Mouse (Mus musculus) inflammation-experienced regulatory T-cells, adult 6 months (primary cell): ENCODE results near the gene Tmc6. TPM values are rescaled to one million over a fixed set of nuclear protein-coding genes. Genes with fewer than 3 reads are reported as not detected.
"Not testable (repeated sequence)": the region's sequence is repeated elsewhere in the genome, so short reads cannot be mapped to it uniquely, and the experiment has no call there.

ENCODE experiments used
- ATAC-seq: one replicate; pipeline ENCODE4 v1.8.0; 2017
- polyA plus RNA-seq, 3 experiments: library from polyadenylated mRNA; unstranded; fragments of 100-300 nt; shearing (Covaris generic); gene quantifications; one replicate each; pipeline ENCODE4 v1.2.1; 2017

Tmc6 gene
- 100 to 1,000 TPM in 2 of 3 experiments, 10 to 100 TPM in 1; 90.7 to 159 (median 116) TPM for polyA plus RNA-seq

GRCm38 (mm10) chr11:117781993-117782704, at the start of gene Tmc6, which contains the start of gene Tmc8:
Gene Tmc6, minus strand, starts transcription at chr11:117782198.
Gene Tmc8, plus strand, starts transcription at chr11:117782076.
- ATAC-seq: peak; percentile 17

- ATAC-seq: no peak
Measured at GRCm38 (mm10) chr11:117830401-117830800, 48.4 kb upstream of the Tmc6 start.

- ATAC-seq: no peak
Measured at GRCm38 (mm10) chr11:117829671-117830215, 47.7 kb upstream of the Tmc6 start.

DNA sequence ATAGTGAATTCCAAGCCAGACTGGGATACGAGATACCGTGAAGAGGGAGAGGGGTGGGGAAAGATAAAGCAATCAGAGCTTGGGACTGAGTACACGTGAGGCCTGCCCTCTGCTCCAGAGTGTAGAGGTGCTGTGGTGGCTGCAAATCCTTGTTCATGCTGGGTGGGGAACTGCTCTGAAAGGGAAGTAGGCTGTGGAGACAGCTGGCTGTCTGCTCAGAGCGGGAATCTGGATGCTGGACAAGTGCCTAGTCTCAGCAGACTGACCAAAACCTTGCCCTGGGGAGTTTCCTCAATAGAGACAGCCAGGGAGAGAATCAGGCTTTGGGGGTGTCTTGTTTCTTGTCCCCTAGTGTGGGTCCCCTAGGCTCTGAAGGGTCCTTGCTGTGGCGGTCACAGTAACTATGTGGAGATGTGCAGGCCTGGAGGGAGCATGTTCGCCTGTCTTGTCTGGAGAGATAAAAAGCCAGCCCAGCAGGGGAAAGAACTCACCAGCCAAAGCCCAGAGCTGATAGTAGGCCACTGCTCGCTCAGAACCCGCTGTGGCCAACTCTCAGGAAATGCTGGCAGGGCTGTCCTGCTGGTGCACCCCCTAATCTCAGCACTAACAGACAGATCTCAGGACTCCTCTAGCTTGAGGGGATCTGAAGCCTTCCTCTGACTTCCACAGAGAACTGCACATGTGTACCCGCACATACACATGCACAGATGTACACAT, 47.0 kb upstream of the Tmc6 start:
- ATAC-seq: no peak

- peak; percentile 49 for ATAC-seq
Measured at GRCm38 (mm10) chr11:117828149-117828887, 46.3 kb upstream of the Tmc6 start.

DNA sequence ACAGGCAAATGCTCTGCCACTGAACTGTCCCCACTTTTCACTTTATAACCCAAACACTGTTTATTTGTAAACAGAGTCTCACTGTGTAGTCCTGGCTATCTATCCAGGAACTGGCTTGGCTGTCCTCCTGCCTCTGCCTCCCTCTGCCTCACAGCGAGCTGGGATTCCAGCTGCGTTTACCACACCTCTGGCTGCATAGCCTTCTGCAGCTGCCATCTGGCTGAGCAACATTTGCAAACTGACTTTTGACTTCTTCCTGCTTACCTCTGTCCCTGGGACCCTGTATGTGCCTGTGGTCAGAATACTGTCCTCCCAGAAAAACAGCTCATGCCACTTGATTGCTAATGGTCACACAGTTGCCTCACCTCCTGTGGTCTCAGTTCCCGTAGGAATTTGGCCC, 45.4 kb upstream of the Tmc6 start:
- ATAC-seq: no peak

- ATAC-seq: no peak
Measured at GRCm38 (mm10) chr11:117826916-117827315, 44.9 kb upstream of the Tmc6 start.

- ATAC-seq: no peak
Measured at GRCm38 (mm10) chr11:117826164-117826563, 44.2 kb upstream of the Tmc6 start.

DNA sequence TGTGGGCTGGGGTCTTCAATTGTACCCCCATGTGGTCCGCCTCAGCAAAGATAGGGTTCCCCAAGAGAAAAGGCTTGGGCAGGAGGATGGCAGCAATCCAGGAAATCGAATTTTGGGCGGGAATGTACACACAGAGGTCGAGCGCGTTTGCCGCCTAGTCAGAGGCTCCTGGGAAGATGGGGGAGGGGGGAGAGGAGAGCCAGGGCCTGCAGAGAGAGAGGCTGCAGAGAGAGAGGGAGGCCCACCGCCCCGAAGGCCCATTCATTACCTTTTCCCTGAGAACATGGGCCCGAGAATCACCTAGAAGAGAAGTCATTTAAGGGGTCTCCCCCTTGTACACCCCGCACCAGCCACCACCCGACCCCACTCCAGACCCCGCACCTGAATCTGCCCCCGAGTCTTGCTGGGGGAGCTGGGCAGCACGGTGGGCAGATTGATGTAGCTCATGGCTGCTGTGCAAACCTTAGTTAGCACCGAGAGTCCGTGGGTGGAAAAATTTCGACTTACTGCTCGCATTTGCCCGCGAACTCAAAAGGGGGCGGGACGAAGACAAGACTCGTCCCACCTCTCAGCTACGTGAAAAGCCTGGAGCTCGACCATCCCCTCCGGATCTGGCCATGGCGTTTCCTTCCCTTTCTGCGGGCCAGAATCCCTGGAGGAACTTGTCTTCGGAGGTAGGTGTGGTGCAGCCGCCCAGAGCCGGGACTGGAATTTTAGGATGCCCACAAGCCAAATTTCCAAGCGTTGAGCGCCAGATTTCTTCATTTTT, 43.5 kb upstream of the Tmc6 start, which contains the start of the genes Afmid and Tk1:
TSS of gene Afmid (plus strand) at position 592 of the 769 bp plus-strand sequence.
TSS of gene Tk1 (minus strand) at position 760 of the 769 bp plus-strand sequence.
- ATAC-seq: peak; percentile 38

GRCm38 (mm10) chr11:117824060-117824969, 42.3 kb upstream of the Tmc6 start:
- ATAC-seq: no peak

- no peak for ATAC-seq
Measured at GRCm38 (mm10) chr11:117823411-117823810, 41.4 kb upstream of the Tmc6 start.

DNA sequence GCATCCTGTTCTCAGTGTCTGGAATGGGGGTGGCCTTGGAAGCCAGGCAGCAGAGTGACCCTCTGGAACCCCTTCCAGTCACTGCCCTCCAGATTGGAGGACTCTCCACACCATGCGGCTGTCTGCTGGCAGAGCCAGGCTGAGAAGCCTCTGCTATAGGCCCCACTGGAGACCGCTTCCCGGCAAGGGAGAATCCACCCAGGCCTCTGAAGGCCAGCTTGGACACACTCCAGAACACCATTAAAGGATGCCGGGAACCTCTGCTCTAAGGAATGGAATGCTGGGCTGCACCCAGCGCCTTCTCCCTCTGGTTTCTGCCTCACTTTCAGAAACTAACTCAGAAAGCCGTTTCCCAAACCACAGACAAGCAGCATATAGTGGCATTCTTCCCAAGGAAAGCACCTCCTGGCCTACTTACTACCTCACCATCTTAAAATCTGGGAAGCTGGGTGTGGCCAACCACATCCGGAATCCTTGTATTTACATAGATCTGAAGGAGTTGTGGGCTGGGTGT, 40.8 kb upstream of the Tmc6 start:
- no peak for ATAC-seq

GRCm38 (mm10) chr11:117821868-117822267, 39.9 kb upstream of the Tmc6 start:
- ATAC-seq: no peak

DNA sequence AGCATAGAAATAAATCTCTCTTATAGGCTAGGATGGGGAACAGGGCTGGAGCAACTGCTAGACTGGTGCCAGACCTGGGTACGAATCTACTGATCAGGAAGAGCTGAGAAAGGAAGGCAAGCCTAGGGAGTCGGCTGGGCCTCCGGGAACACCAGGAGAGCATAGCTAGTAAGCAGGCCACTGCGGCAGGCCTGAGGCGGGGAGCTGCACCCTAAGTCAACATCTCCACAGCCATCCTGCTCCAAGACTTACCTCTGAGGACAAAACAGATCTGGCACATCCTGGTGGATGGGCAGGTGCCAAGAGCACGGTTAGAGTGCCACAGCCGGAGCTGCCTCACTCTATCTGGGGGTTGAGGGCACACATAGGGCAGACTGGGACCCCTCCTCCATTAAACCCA, 38.2 kb upstream of the Tmc6 start:
- ATAC-seq: no peak

- ATAC-seq: no peak
Measured at GRCm38 (mm10) chr11:117819095-117819494, 37.1 kb upstream of the Tmc6 start.

DNA sequence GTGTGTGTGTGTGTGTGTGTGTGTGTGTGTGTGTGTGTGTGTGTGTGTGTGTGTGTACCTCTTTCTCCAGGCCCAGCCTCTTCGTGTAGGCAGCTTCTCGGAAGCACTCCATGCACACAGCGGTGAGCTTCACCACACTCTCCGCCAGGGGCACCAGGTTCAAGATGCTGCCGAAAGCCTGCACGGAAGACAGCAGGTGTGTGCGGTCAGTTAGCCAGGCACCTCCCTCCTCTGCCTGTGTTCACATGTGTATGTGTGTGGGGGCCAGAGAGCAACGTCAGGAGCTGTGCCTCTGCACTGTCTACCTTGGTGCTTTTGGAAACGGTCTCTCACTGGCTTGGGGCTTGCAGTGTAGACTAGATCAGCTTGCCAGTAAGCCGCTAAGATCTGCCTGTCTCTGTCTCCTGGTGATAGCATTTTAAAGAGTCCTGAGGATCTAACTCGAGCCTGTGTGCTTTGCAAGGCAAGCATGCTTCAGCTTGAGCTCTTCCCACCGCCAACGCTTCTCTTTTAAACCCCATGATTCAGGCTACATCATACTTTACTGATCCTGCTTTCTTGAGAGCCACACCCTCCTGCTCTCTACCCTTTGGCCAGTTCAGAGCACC, 34.5 kb upstream of the Tmc6 start:
- peak; percentile 48 for ATAC-seq

DNA sequence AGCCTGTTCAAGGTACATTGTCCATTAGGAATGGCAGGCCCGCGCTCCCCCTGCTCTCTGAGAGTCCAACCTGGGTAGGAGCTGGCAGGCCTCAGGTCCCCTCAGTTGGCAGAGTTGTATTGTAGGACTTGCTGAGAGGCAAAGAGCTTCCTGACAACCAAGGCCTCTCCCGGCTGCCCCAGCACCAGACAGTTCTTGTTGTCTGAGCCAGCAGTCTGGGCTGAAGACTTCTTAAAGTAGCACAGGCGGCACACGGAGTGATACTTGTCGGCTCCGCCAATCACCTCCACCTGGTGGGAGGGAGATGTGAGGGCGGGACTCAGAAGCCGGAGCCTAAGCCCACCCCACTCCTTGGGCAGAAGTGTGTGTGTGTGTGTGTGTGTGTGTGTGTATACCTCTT, 33.9 kb upstream of the Tmc6 start:
- ATAC-seq: not testable (repeated sequence)

GRCm38 (mm10) chr11:117814704-117815366, 32.8 kb upstream of the Tmc6 start:
- no peak for ATAC-seq

GRCm38 (mm10) chr11:117813867-117814266, 31.9 kb upstream of the Tmc6 start:
- no peak for ATAC-seq
